Mouse (Mus musculus): ENCODE data around the gene Elf2.
"Not testable (repeated sequence)": the region's sequence is repeated elsewhere in the genome, so short reads cannot be mapped to it uniquely, and the experiment has no call there.

Gene Elf2

GRCm38 (mm10) chr3:51333234-51333889 is 7.1 kb downstream of the Elf2 start:
- ATAC-seq (ENCODE audit: insufficient number of reproducible peaks, low FRiP score, low TSS enrichment): no peak

DNA sequence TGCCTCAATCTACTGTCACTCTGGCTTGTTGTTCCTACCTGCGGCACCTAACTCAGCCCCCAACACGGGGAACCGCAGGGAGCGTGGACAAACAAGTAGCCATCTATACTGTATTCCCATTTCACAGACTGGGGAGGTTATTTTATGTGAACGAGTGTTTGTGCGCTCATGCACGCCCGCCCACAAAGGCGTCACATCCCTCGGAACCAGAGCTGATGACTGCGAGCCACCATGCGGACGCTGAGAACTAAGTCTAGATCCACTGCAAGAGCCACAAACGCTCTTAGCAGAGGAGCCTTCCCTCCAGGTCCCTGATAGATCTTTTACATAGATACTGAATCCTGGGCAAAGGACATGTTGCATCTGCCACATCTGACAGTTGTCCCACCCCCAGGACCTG is 10.4 kb downstream of the Elf2 start:
- ATAC-seq (ENCODE audit: insufficient number of reproducible peaks, low FRiP score, low TSS enrichment): no peak

- no peak for ATAC-seq (ENCODE audit: insufficient number of reproducible peaks, low FRiP score, low TSS enrichment)
Observed at GRCm38 (mm10) chr3:51328546-51328945, 11.9 kb downstream of the Elf2 start.

DNA sequence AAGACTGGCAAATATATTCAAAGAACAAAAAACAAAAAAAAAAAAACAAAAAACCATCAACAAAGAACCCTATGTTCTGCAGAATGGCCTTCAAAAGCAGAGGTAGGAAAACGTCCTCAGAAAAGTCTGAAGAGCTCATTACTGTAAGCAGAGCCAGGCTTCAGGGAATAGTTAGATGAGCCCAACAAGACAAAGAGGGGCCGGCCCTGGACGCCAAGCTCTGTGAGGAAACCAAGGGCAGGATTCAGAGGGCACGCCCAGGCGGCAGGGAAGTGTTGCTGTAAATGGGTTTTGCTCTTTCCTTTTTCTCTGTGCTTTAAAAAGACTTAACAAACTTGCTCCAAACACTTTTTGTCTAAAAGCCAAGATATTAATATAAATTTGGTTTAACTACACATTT is 12.6 kb downstream of the Elf2 start:
- ATAC-seq (ENCODE audit: insufficient number of reproducible peaks, low FRiP score, low TSS enrichment): no peak

GRCm38 (mm10) chr3:51327429-51327797 is 13.1 kb downstream of the Elf2 start:
- no peak for ATAC-seq (ENCODE audit: insufficient number of reproducible peaks, low FRiP score, low TSS enrichment)

- no peak for ATAC-seq (ENCODE audit: insufficient number of reproducible peaks, low FRiP score, low TSS enrichment)
Observed at GRCm38 (mm10) chr3:51326664-51327428, 13.6 kb downstream of the Elf2 start.

DNA sequence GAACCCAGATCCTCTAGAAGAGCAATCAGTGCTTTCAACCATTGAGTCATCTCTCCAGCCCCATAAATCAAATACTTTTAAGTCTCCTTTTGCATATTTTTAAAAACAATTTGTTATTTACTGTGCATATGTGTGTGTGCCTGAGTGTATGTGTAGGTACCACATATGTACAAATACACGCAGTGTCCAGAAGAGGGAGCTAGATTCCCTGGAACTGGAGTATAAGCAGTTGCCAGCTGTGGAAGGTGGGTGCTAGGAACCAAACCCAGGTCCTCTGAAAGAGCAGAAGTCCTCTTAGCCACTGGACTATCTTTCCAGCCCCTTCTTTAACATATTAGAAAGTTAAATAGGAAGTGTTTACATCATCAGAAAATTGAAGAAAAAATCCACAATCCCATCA is 15.0 kb downstream of the Elf2 start:
- no peak for ATAC-seq (ENCODE audit: insufficient number of reproducible peaks, low FRiP score, low TSS enrichment)

GRCm38 (mm10) chr3:51323006-51323405 is 17.5 kb downstream of the Elf2 start:
- no peak for ATAC-seq (ENCODE audit: insufficient number of reproducible peaks, low FRiP score, low TSS enrichment)

- no peak for ATAC-seq (ENCODE audit: insufficient number of reproducible peaks, low FRiP score, low TSS enrichment)
Observed at GRCm38 (mm10) chr3:51322326-51322725, 18.1 kb downstream of the Elf2 start.

DNA sequence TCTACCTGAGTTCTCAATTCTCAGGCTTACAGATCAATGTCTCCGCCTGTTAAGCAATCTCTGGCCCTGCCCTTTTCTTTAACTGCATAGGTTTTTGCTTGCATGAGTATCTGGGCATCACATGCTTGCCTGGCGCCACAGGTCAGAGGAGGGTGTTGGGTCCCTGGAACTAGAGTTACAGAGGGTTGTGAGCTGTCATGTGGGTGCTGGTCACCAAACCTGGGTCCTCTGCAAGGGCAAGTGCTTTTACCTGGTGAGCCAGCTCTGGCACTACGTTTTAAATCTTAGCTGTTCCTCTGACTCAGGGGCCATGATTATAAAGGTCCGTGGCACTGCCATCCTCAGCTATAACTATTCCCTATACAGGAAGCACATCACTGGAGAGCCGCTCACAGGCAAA is 19.3 kb downstream of the Elf2 start:
- ATAC-seq (ENCODE audit: insufficient number of reproducible peaks, low FRiP score, low TSS enrichment): no peak

- ATAC-seq (ENCODE audit: insufficient number of reproducible peaks, low FRiP score, low TSS enrichment): not testable (repeated sequence)
Observed at GRCm38 (mm10) chr3:51318053-51318452, 22.4 kb downstream of the Elf2 start.

- ATAC-seq (ENCODE audit: insufficient number of reproducible peaks, low FRiP score, low TSS enrichment): no peak
Observed at GRCm38 (mm10) chr3:51316876-51317275, 23.6 kb downstream of the Elf2 start.

DNA sequence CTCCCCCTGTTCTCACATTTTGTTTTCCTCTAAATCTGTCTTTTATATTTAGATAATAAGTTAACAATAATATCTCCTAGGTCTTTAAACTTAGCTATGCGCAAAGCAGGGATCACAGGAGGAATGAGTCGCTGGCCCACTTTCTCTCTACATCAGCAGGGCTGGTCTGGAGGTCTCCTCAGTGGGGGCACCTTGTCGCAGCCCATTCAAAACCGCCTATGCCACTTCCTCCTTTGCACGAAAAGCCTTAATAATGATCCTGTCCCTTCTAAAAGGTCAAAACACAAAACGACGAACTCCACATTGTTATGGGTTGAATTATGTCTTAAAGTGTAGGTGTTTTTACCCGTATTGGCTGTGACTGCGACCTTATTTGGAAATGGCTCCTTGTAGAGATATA is 28.8 kb downstream of the Elf2 start:
- ATAC-seq (ENCODE audit: insufficient number of reproducible peaks, low FRiP score, low TSS enrichment): no peak

DNA sequence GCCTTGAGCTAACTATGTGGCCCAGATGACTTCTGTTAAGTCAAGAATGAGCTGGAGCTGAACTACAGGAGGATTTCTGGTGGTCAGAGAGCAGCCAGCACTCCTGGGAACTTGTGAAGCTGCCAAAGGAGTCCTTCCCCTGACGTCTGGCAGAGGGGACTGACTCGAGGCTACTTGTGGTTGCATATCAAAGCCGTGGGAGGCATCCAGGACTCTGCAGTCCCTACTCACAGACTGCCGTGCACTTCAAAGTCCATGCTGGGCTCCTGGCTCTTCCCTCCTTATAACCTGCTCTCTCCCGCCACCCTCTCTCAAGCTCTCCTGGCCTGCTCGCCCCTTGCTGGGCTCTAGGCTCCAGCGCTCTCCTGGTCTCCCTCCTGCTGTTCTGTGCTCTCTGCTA is 30.4 kb downstream of the Elf2 start:
- ATAC-seq (ENCODE audit: insufficient number of reproducible peaks, low FRiP score, low TSS enrichment): peak; percentile 58; the same call in 1 of the 2 replicates

DNA sequence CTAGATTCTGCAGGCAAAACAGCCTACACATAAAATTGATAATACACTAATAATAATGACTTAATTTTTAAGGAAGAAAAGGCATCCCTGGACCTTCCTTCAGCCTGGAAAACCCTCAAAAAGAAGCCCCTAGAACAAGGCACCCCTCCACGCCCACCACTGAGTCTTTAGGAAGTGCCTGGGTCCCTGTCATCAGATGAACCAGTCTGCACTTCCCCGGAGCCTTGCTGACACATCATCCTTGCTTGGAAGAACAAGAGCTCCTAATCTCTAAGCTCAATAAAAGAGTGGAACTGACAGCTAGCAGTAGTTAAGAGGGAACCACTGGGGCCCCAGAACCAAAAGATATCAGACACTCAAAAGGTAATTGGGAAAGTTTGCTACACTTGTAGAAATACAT is 33.8 kb downstream of the Elf2 start:
- no peak for ATAC-seq (ENCODE audit: insufficient number of reproducible peaks, low FRiP score, low TSS enrichment)

DNA sequence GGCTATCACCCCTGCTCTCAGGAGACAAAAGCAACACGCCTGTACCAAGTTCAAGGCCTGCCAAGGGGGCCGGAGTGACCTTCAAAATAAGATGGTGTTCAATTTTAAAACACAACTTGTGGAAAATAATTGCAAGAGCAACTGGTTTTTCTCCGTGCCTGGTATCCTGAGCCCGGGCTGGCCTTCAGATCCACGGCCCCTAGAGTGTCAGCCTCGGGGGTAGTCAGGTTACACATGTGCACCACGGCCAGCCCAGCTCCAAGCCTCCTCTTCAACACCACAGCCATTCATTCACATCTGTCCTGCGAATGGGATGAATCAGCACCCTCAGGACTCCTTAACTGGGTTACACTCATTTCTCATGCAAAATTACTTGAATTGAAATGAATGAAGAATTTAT is 34.5 kb downstream of the Elf2 start:
- no peak for ATAC-seq (ENCODE audit: insufficient number of reproducible peaks, low FRiP score, low TSS enrichment)

GRCm38 (mm10) chr3:51302971-51303476 is 37.4 kb downstream of the Elf2 start:
- ATAC-seq (ENCODE audit: insufficient number of reproducible peaks, low FRiP score, low TSS enrichment): no peak

GRCm38 (mm10) chr3:51301583-51301982 is 38.9 kb downstream of the Elf2 start:
- ATAC-seq (ENCODE audit: insufficient number of reproducible peaks, low FRiP score, low TSS enrichment): no peak

GRCm38 (mm10) chr3:51296790-51297189 is 43.7 kb downstream of the Elf2 start:
- no peak for ATAC-seq (ENCODE audit: insufficient number of reproducible peaks, low FRiP score, low TSS enrichment)

GRCm38 (mm10) chr3:51295225-51295624 is 45.2 kb downstream of the Elf2 start:
- ATAC-seq (ENCODE audit: insufficient number of reproducible peaks, low FRiP score, low TSS enrichment): no peak

- no peak for ATAC-seq (ENCODE audit: insufficient number of reproducible peaks, low FRiP score, low TSS enrichment)
Observed at GRCm38 (mm10) chr3:51294251-51294650, 46.2 kb downstream of the Elf2 start.

Data from cerebellum, adult (tissue).